Mouse (Mus musculus) intestine, postnatal 0 days (tissue): Measurements from ENCODE around the gene Smug1. TPM values are rescaled to one million over a fixed set of nuclear protein-coding genes. Genes with fewer than 3 reads are reported as not detected.

Experiments used
- ATAC-seq: fragments of 200-750 bp; cut with Nextera tagmentation; 2 replicates; pipeline ENCODE4 v1.8.0; 2017; ENCODE audit warnings: mild to moderate bottlenecking, moderate TSS enrichment, moderate library complexity
- H3K27ac ChIP-seq: fragments of 300-500 bp; sonication (generic); 2 replicates; pipeline ENCODE4 v1.5.1; 2014; ENCODE audit warnings: mild to moderate bottlenecking, low read depth, low read length, moderate library complexity
- H3K27me3 ChIP-seq: fragments of 300-500 bp; sonication (generic); replicated peaks from 2 replicates; pipeline ENCODE4 v1.6.1; 2014; ENCODE audit warnings: low read length, mixed read lengths; ENCODE audit not compliant: control insufficient read depth, insufficient read depth
- H3K36me3 ChIP-seq: fragments of 300-500 bp; sonication (generic); 2 replicates; pipeline ENCODE4 v1.6.1; 2014; ENCODE audit warnings: mild to moderate bottlenecking, moderate library complexity; ENCODE audit not compliant: control insufficient read depth, insufficient read depth
- H3K4me1 ChIP-seq: fragments of 300-500 bp; sonication (generic); replicated peaks from 2 replicates; pipeline ENCODE4 v1.6.1; 2014; ENCODE audit warnings: antibody characterized with exemption, low read length, mixed read lengths; ENCODE audit not compliant: control insufficient read depth, insufficient read depth
- H3K4me2 ChIP-seq: fragments of 300-500 bp; sonication (generic); replicated peaks from 2 replicates; pipeline ENCODE4 v1.6.1; 2014; ENCODE audit warnings: low read depth, mild to moderate bottlenecking, moderate library complexity
- H3K4me3 ChIP-seq: fragments of 300-500 bp; sonication (generic); 2 replicates; pipeline ENCODE4 v1.5.1; 2014; ENCODE audit warnings: low read depth, low read length
- H3K9ac ChIP-seq: fragments of 300-500 bp; sonication (generic); 2 replicates; pipeline ENCODE4 v1.6.1; 2014; ENCODE audit warnings: mild to moderate bottlenecking, low read depth, low read length
- H3K9me3 ChIP-seq: fragments of 300-500 bp; sonication (generic); 2 replicates; pipeline ENCODE4 v1.6.1; 2016; ENCODE audit warnings: mixed run types; ENCODE audit not compliant: control insufficient read depth
- CTCF ChIP-seq: sonication (generic); IDR thresholded peaks from 2 replicates; pipeline ENCODE4 v1.5.1; 2016; ENCODE audit warnings: low read depth, mild to moderate bottlenecking, control low read depth, antibody characterized with exemption, moderate library complexity
- WGBS: fragments of 180-500 bp; shearing (Covaris S2); extraction: QIAGEN DNeasy Blood & Tissue Kit; methylation state at CpG from one replicate; pipeline ENCODE4 v1.1.7; 2014; 5-methylcytosine and 5-hydroxymethylcytosine counted together
- polyA plus RNA-seq: library from polyadenylated mRNA; unstranded; fragments of >200 nt; fragmentation: Nextera tagmentation; extraction: Ambion mirVana; gene quantifications from 2 replicates; pipeline ENCODE4 v1.2.1, GENCODE M21; 2015

Smug1 gene
- polyA plus RNA-seq, 1 experiment from 2014 or later, result 9.2 TPM

DNA sequence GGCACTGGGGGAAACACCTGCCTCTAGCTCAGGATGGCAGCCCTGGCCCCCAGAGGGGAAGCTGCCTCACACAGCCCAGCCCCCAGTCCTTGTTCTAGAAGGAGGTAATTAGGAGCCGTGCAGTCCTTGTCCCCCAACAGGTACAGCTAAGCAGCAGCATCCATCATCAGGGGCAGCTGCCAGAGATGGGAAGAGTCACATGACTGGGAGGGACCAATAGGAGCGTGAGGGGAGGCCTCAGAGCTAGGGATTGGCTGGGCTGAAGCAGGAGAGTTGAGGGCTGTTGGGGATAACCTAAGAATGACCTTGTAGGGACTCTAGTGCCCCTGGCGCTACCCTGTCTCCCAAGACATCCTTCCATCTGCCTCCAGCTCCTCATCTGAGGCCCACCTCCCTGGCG is 33.1 kb downstream of the Smug1 start:
- Histone ChIP-seq H3K27me3 (peaks cover 33% of the 10 kb centered on the region; the same call in 1 of the 2 replicates), H3K4me2 (no peak overlapping the region), H3K27ac (no peak overlapping the region), H3K4me3 (no peak overlapping the region), H3K9ac (no peak overlapping the region), H3K36me3 (no peaks in the 10 kb centered on the region), H3K4me1 (no peaks in the 10 kb centered on the region), H3K9me3 (0 out of 2 replicates have a peak, but pooled peaks cover 3% of the 10 kb centered on the region)
- TF ChIP-seq CTCF, result no peak
- no peak for ATAC-seq
- WGBS, result 48% methylated on average over 4 of the region's 4 CpGs

DNA sequence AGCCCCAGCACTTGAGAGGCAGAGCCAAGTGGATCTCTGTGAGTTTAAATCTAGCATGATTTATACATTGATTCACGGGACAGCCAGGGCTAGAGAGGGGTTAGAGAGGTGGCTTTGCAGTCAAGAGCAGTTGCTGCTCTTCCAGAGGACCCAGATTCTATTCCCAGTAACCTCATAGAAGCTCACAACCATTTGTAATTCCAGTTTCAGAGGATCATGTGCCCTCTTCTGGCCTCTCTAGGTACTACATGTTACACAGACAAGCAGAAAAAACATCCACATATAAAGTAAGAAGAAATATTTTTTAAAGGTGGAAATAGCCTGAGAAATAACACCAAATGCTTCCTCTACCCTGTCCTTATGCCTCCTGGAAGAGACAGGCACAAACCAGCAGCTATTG is 36.2 kb downstream of the Smug1 start:
- no peak overlapping the region for H3K4me3 ChIP-seq
- H3K4me2 ChIP-seq, result no peak overlapping the region
- no peak overlapping the region for H3K9ac ChIP-seq
- H3K27me3 ChIP-seq, result peaks cover 30% of the 10 kb centered on the region; the same call in 1 of the 2 replicates
- no peak for ATAC-seq
- H3K9me3 ChIP-seq, result 0 out of 2 replicates have a peak, but pooled peaks cover 3% of the 10 kb centered on the region
- peak; percentile 69 for TF ChIP-seq CTCF
- 75% methylated on average over 1 of the region's 1 CpGs for WGBS
- H3K27ac ChIP-seq, result no peak overlapping the region
- no peaks in the 10 kb centered on the region for H3K4me1 ChIP-seq
- no peaks in the 10 kb centered on the region for H3K36me3 ChIP-seq

DNA sequence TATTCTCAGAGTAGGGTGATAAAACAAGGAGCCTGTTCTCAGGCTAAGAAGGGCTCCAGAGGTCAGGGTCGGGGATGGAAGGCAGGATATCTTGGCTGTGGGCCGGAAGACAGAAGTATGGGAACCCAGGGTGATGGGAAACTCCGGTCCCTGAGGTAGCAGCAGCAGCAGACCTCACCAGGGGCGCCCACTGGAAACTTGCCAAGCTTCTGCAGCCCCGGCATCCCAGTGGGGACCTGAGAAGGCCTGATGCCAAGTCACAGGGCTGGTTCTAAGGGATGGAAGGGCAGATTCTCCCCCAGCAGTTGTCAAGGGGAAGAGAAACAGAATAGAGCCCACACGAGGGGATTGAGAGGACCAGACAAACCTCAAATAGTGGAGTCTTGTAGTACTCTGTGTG is 37.6 kb downstream of the Smug1 start:
- Histone ChIP-seq H3K27ac (no peak overlapping the region), H3K9ac (no peak overlapping the region), H3K9me3 (0 out of 2 replicates have a peak, but pooled peaks cover 3% of the 10 kb centered on the region), H3K36me3 (no peaks in the 10 kb centered on the region), H3K4me1 (no peaks in the 10 kb centered on the region), H3K4me2 (no peak overlapping the region), H3K27me3 (peaks cover 30% of the 10 kb centered on the region; the same call in 1 of the 2 replicates), H3K4me3 (no peak overlapping the region)
- no peak for ATAC-seq
- TF ChIP-seq CTCF, result no peak
- 56% methylated on average over 6 of the region's 6 CpGs for WGBS

DNA sequence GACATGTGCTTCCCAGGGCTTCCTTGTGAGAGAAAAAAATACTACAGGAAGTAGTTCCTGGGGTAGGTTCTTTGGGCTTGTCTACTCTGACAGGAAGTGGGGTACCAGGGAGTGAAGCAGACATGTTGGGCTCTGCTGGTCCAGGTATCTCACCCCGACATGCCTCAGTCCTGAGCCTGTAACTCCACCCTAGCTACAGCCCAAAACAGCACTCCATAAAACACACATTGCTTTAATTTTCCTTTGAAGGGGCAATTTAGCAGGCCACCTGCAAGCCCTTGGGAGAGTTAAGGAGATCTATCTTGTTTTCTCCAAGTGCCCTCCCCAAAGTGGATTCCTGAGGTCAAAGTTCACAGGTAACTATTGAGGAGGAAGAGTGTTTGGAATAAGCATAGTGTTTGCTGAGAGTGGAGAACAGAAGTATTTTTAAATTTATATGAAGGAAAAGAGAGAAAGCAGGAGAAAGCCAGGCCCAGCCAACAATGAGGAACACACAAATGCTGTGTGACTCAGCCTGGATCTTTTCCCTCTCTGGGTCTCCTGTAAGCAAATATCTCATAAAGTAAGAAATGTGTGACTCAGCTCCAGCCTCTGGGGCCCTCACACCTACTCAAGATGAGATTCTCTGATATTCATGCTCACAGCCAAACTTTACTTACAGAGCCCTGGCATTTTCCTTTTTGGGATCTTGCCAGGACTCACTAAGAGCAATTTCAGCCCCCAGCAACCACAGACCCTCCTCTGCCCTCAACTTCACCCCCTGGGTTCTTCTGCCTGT is 38.6 kb downstream of the Smug1 start:
- Histone ChIP-seq H3K4me1 (no peaks in the 10 kb centered on the region), H3K27me3 (peaks cover 30% of the 10 kb centered on the region; the same call in 1 of the 2 replicates), H3K27ac (no peak overlapping the region), H3K9ac (no peak overlapping the region), H3K4me2 (no peak overlapping the region), H3K4me3 (no peak overlapping the region), H3K36me3 (no peaks in the 10 kb centered on the region), H3K9me3 (0 out of 2 replicates have a peak, but pooled peaks cover 3% of the 10 kb centered on the region)
- 16% methylated on average over 1 of the region's 1 CpGs for WGBS
- no peak for TF ChIP-seq CTCF
- no peak for ATAC-seq

DNA sequence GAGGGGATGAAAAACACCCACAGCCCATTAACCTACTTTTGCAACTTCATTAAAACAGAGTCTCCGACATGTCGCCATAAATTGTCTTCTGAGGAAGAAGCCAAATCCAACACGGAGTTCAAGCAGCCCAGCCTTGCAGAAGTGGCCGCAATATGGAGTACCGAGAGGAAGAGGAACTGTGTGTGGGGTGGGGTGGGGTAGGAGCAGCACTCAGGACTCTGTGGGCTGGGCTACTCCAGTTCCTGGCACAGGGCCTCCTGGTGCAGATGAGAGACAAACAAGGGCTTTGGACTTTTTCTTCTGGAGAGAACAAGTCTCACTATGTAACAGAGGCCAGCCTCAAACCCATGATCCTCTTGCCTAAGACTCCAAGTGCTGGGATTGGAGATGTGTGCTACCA is 40.9 kb downstream of the Smug1 start:
- H3K27me3 ChIP-seq, result peaks cover 32% of the 10 kb centered on the region
- H3K36me3 ChIP-seq, result no peaks in the 10 kb centered on the region
- WGBS, result 62% methylated on average over 5 of the region's 5 CpGs
- H3K4me1 ChIP-seq, result no peaks in the 10 kb centered on the region
- 0 out of 2 replicates have a peak, but pooled peaks cover 3% of the 10 kb centered on the region for H3K9me3 ChIP-seq
- H3K27ac ChIP-seq, result no peak overlapping the region
- H3K4me2 ChIP-seq, result no peak overlapping the region
- ATAC-seq, result no peak
- no peak for TF ChIP-seq CTCF
- no peak overlapping the region for H3K9ac ChIP-seq
- H3K4me3 ChIP-seq, result no peak overlapping the region

DNA sequence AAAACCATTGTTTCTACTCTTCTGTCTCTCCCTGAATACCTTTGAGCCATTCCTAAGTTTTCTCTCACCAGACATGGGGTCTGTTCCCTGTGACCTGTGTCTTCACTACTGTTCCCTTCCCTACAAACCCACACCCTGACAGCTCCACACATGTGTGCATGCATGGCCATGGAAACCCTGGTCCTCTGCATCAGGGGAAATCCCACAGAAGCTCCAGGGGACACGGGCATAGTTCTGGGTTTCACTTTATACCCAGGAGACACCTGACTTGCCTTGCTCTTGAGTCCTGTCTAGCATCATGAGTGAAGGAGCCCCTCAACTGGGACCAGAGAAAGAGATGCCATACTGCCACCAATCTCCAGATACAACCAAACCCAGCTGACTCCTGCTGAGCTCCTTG is 42.6 kb downstream of the Smug1 start:
- no peak for ATAC-seq
- H3K9me3 ChIP-seq, result no peaks in the 10 kb centered on the region
- H3K27ac ChIP-seq, result no peak overlapping the region
- H3K36me3 ChIP-seq, result no peaks in the 10 kb centered on the region
- WGBS, result 80% methylated on average over 1 of the region's 1 CpGs
- no peak overlapping the region for H3K4me3 ChIP-seq
- H3K4me2 ChIP-seq, result no peak overlapping the region
- TF ChIP-seq CTCF, result no peak
- peaks cover 31% of the 10 kb centered on the region for H3K27me3 ChIP-seq
- no peaks in the 10 kb centered on the region for H3K4me1 ChIP-seq
- H3K9ac ChIP-seq, result no peak overlapping the region
